Mouse (Mus musculus) spleen, adult 18-20 months (tissue): ENCODE results near the gene Mier3.

Experiments
- DNase-seq, 2 experiments: peaks; one replicate each; pipeline ENCODE4 v3.0.0; 2022; ENCODE audit warnings: mixed read lengths in 2 of 2

The Mier3 gene

DNA sequence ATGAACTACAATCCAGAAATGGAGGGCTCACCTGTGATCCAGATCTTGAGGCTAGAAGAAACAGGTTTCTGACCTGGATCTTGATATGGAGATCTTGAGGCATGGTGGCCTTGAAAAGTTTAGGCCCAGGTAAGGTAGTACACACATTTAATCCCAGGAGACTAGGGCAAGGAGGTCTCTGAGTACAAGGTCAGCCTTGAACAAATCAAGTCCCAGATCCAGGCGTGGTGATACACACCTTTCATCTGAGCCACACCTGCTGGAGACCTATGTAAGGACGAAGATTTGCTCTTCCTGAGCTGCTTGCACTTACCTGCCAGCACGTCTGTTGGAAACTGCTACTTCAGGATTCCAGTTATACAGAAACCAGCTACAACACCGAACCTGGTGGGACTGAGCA is at the start of gene Mier3:
TSS of gene Mier3 (plus strand) at position 301 of the 400 bp plus-strand sequence.
- no peak for DNase-seq

DNA sequence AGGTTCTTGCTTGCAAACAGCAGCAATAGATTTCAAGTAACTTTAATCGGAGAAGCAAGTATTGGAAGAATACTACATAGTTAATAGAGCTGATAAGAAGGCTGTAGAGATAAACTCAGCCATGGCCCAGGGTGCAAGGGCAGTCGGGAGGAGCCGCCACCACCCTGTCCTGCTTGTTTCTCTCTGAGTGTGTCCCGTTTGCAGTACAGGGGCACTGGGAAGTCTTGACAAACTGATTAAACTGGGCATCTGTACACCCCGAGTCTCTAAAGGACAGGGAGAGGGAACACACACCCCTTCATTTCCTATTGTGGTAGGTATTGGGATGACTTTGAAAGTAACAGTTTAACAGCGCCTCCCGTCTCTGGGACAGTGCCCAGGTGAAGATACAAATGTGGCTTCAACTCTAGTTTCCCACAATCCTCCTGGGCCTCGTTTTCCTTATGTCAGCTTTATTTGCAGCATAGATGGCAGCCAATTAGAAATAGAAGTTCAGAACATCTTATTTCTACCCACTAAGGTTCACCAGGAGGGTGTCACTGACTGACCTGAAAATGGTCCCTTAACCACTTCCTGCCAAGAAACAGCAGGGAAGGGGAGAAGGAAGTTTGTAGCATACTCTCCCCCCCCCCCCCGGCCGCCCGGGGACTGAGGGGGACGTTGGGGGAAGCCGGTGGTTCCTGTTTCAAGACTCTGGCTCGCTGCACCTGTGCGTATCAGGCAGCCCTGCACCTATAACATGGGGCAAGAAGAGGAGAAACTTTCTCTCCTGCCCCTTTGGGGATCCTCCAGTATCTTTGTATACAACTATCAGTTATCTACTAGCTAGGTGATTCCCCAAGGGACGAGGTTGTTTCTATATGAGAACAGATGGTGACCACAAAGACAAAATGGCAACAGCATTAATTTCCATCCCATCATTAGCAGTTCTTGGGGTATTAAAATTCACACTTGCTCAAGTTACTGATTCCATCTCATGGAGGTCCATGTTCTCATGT is 46.3 kb upstream of the Mier3 start:
- peak; percentile 38 to 46 for DNase-seq

DNA sequence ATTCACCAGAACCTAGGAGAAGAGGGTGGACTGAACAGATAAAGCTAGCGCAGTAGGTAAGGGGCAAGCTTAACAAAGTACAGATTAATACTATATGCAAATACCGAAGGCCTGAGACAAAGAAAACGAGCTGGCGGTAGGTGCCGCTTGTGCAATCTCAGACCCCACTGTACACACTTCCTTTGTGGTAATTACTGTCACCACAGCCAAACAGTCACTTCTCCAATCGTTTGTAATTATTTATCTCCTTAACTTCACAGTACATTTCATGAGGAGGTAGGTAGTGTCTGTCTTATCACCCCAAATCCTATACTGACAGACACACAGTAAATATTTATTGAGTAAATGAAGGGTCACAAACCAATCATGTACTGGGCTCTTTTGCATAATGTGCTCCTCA is 40.5 kb upstream of the Mier3 start:
- peak in 1 of 2 experiments; percentile 15 for DNase-seq

DNA sequence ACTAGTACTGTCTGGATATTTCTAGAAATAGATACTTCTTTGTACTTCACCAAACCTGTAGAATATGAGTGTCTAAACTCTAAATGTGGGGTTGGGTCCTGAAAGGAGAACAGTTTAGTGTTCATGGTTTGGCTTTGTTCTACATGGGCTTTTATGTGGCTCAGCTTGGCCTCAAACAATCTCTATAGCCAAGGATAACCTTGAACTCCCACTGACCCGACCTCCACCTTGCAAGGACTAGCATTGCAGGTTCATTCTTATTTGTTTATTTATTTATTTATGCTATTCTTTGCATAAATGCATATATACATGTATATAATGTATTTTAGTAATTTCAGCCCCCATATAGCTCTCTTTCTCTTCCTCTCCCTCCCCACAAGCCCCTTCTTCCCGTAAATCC is 37.1 kb upstream of the Mier3 start:
- DNase-seq = no peak

DNA sequence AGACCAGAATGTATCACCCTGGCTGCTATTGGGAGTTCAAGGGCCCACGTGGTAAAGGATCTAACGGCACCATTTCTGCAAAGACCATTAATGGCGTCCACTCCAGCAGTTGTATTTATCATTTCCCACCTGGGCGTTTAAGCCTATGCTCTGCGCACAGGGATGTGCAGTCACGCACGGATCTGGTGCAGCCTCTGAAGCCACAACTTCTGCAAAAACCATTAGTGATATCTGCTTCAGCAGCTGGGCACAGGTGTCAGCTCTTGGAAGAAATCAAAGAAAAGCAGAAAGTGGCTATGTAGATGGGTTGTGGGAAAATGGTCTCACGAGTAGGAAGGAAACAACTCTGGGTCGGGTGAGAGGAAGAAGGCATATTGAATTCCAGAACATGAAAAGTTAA is 34.6 kb upstream of the Mier3 start:
- no peak for DNase-seq

DNA sequence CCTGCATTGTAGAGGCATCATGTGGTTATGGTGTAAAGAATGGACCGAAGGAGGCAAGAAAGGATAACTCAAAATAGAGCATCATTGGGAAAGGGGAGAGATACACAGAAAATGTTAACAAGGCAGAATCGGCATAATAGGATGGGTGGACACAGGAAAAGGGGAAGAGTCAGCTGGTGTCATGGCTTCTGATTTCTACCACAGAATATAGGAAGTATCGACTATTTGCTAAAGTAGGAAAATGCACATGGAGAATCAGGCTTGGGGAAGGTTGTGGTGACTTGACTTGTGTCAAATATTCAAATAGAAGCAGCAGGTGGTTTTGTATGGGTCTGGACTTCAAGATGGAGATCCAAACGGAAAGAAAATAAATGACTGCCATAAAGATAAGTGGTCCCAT is 33.5 kb upstream of the Mier3 start:
- no peak for DNase-seq

DNA sequence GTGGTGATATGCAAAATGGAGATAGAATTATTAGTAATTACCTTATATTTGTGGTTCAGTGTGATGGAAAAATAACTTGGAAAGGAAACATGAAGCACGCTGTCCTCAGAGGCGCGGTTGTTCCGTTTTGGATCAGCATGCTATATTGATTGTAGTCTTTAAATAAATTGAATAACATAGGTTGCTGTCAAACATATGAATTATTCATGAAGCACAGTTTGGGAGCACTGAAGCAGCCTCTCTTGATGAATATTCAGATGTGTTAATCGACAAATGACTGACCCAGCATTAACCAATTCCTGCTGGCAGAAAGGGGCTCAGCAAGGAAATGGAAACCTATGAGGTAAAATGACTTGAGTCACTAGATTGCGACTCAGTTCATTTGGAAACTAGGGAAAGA is 29.8 kb upstream of the Mier3 start:
- no peak for DNase-seq

DNA sequence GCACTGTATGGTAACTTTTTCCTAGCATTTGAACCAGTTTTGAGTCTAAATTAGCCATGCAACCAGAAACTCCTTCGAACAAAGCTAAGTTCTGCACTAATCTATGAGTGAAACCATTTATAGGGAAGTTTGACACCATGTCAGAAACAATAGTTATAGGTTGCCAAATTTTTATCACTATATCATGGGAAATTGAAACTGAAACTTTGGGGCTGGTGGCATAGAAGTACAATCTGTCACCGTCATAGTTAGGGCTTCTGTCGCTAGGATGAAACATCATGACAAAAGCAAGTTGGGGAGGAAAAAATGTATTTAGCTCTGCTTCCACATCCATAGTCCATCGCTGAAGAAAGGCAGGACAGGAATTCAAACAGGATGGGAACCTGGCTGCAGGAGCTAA is 25.5 kb upstream of the Mier3 start:
- no peak for DNase-seq

DNA sequence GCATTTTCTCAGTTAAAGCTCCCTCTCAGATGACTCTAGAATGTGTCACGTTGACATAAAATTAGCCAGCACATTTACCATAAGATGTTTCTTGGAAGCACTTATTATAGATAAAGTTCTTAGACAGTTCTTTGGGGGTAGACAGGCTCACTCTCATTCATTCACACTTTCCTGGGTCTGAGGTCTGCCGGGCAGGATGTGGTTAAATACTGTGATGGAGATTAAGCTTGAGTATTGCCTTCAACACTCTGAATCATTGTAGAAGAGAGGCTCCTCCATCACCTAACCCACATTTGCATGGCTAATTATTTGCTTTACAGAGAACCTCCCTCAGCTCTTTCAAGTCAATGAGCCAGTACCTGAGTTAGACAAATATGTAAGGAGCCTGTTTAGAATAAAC is 24.9 kb upstream of the Mier3 start:
- no peak for DNase-seq

DNA sequence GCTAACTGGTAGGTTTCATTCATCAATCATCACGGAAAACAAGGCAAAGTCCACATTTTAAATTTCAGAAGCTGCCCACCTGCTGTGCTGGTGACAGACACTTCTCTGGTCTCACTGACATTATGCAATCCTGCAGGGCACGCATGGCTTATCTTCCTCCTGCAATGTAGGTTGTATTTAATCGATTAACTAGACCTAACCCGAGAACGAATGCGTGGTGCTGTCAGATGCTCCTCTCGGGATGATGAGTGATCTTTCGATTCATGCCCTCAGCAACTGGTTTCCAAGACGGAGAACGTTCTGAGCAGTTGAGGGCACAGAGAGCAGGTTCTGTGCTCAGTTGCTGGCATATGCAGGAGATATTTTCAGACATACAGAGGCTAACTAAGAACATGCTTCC is 24.5 kb upstream of the Mier3 start:
- DNase-seq = no peak

DNA sequence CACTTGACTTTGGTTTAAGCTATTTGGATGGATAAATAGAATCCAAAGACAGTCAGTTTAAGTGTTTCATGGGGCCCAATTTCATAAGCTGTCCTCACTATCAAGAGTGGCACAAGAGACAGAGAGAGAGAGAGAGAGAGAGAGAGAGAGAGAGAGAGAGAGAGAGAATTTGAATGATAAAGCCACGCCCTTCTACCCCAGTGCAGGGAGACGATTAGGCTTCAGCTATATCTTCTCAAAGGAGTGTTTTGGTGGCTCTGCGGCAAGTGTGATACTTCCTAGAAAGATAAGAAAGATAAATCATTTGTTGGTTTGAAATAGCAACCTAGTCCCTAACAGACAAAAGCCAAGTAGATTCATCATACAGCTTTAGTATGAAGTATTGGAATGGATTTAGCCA is 24.0 kb upstream of the Mier3 start:
- no peak for DNase-seq

DNA sequence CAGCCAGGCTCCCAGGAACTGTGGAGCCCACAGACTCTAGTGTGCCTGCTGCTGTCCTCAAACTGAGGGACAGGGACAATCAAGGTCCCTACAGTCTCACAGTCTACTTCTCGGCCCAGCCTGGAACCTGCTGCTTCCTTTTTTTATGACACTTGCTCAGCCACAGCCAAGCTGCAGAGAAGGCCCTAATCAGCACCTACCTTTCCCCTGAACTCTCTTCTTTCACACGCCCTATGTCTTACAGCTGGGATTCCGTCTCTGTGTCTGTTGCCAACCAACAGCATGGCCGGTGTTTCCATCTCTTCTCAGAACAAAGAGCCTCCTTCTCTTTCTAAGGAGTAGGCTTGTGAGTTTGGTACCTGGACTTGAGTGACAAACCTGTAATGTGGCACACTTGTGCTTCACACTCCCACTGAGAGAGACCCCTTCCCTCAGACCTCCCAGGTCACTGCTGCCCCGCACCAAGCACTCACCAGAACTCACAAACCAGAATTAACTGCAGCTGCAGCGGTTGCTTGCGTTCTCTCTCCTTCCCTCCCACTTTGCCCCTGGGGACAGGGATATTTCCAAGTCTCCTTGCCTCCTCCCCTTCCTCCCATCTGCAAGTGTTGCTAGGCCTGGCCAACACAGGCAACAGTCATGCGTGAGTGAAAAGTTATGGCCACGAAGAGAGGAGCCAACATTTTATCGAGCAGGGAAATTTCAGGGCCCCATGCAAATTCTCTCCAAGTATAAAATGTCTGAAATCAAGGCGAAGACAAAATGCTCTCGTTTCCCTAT is 22.1 kb upstream of the Mier3 start:
- DNase-seq = no peak

DNA sequence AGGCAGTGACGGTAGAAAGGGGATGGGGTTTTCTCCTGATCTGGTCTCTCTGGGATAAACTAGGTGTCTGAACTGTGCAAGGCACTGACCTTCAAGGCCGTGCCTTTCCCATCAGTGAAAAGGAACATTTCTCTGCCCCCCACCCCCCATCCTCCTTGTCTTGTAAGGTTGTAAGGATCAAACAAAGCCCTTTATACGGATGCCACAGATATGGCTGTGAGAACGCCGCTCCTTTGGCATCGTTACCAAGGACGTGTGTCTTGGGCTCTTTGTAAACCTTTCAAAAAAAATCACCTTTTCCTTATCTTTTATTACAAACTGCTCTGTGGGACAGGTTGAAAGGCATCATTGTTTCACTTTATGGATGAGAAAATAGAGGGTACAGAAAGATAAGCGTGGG is 21.3 kb upstream of the Mier3 start:
- no peak for DNase-seq

DNA sequence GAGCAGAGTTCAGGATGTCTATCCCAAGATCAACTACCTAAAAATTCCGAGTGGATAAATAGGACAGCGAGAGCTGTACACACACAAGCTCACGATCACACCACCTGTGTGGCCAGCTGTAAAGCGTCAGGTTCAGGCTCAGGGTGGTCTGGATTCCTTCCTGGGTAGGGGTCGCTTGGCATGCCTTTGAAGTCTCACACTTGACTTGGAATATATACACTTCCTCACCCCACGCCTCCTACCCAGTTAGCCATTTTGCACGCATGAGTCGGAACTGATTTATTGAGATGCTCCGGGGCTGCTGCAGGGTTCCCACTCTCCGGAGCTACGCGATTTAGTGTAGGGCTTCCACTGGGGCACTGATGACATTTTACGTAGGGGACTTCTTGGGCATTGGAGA is 20.7 kb upstream of the Mier3 start:
- DNase-seq = no peak

DNA sequence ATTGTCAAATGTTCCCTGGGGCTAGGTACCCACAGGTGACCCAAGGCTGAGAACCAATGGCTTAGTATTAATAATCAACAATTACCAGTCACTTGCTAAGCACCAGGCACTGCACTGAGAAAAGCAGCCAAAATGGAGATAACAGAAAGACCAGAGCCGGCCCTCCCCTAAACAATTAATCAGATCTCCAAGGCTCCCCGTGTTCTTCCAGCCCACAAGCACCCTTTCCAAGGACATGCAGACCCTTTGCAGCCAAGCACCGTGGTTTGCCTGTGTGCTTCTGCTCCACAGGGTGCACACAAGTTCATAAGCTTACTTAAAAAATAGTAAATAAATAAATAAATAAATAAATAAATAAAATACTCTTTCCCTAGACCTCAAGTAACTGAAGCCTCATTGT is 20.2 kb upstream of the Mier3 start:
- no peak for DNase-seq

DNA sequence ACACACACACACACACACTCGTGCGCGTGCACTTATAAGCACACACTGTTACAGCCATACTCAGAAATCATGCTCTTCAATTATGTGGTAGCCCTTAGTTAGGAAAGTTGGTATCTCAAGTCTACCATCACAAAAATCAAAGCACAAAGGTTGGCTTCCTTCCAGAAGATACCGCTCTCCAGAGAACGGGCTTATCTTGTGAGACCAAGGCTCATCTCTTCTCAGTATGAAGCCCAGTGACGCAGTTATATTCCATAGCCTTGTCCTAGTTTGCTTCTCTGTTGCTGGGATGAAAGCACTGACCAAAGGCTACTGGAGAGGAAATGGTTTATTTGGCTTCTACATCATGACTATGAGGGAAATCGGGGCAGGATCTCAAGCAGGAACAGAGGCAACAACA is 12.8 kb upstream of the Mier3 start:
- no peak for DNase-seq

DNA sequence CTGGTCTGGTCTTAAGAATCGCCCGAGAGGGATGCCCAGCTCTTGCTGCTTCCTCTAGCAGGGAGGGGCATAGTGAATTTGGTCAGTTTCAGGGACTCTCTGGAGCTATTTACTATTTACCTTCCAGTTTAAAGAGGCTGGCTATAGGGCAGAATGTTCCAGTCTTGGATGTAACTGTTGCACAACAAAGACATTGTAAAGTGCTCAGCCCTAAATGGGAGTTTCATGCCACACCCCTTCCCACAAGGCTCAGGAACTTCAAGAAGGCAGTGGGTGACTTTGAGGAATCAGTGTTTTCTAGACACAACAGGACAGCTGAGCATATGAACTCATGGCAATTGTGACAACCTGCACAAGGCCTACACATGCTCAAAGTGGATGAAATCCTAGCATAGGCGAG is 3.9 kb upstream of the Mier3 start:
- DNase-seq = no peak

DNA sequence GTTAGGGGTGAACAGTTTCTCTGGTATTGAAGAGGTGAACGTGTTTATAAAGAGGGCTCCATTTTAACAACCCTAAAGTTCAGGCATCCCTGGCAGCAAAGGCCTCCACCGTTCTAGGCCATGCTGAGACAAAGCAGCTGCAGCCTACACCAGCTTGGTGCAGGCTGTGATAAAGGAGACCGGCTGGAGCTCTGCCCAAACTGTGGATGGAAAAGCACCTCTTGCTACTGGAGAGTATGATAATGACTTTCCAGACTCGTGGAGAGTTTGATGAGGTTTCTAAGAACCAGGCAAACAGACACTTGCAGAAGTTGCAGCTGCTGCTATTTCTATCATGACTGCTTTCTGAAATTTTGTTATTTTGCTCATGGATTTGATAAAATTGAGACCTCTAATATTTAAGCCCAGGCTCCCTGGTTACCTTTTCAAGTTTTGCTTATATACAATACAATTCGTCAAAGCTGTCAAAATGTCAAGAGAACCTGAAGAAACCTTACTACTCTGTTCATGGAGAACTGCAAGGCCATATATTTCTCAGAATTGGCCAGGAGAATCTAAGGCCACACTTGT is 3.4 kb downstream of the Mier3 start:
- DNase-seq = no peak

DNA sequence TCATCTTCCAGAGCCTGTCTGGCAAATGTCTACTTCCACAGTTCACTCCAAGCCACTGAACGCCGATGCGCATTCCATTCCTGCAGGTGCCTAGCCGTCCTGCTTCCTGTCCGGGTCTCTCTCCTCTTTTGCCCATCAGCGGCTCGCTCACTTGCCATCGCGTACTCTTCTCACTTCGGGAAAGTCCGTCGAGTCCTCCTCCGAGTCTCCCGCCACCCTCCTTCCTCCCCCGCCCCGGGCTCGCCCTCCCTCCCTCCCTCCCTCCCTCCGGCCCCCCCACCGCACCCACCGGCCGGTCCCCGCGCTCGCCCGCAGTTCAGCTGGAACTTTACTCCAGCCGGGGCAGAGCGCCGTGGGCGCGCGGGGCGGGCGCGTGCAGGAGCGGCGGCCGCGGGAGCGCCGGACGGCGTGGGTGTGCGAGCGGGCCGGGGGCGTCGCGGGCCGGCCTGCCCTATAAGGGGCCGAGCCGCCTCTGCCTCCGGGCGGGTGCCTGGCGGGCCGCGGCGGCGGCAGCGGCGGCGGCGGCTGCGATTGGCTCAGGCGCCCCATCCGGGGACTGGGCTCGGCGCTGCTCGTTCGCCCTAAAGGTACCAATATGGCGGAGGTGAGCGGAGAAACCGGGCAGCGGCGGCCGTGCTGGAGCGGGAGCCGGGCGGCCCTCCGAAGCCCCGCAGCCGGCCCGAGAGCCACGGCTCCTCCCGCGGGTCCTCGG is 5.1 kb downstream of the Mier3 start:
- peak; percentile 76 to 83 for DNase-seq

DNA sequence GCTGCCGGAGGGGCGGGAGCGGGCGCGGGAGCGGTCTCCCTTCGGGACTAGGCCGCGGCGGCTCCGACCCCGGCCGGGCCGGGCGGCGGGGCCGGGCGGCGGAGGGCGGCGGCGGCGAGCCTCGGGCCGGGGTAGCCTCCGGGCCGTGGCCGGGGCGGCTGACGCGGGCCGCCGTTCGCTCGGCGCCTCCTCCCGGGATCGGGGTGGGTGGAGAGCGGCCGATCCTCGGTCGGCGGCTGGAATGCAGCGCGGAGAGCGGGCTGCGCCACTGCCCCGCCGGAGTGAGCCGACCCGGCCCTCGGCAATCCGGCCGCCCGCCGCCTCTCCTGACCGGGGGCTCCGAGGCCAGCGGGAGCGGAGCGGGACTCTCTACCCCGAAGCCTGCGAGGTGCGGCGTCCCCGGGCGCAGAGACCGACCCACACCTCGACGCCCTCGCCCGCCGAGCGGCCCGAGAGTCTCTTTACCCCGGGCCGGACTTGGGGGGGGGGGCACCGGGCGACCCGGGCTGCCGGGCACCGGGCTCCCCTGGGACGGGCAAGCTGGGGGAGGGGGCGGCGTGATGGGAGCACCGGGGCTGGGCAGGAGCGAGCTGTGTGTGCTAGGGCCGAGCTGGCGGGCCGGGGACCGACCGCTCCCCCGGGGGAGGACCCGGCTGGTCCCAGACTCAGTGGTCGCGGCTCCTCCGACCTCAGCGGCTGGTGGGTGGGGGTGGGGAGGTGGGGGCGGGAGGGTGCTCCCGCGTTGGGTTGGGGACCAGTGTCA is 5.9 kb downstream of the Mier3 start:
- peak in 1 of 2 experiments; percentile 17 for DNase-seq

DNA sequence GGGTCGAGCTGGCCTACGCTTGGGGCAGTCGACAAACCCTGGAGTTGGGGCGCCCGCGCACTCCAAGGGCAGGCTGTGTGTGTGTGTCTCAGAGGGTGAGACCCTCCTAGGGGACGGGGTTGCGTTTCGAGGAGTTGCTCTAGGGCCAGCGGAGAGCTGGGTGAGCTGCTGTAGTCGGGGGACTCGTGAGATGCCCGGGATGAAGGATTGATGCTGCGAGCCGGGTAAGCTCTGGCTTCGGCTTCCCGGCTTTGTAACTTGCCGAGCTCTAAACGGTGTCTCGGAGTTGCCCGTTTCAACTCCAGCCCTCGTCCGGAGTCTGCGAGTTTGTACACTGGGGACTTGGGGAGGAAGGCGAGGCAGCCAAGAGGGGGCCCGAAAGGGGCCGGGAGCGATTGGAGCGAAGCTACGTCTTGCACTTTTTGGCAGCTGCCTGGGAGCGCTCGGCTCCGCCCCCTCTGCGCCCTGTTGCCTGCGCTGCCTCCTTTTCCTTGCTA is 6.6 kb downstream of the Mier3 start:
- peak; percentile 22 to 50 for DNase-seq

DNA sequence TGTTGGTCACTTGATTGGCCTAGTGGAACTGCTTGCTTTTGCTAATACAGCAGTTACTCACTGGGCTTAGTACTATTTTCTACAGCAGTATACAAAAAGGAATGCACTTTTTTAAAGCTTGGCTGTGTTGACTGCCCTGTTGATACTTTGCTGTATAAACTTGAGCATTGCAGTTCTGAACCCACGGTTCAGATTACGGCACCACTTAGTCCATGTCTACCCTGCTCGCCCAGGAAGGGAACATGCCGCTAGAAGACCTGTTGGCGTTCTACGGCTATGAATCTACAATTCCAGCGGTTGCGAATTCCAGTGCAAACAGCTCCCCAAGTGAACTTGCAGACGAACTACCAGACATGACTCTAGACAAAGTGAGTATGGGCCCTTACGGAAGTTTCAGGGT is 22.6 kb downstream of the Mier3 start:
- DNase-seq = no peak
